Mouse (Mus musculus): Measurements from ENCODE around the gene Lsp1. TPM values are rescaled to one million over a fixed set of nuclear protein-coding genes. Genes with fewer than 3 reads are reported as not detected.
A peak's percentile ranks its signal among the peaks of the same experiment; 100 is the strongest.

The Lsp1 gene
- total and polyA plus RNA-seq, 2 experiments, result 1.4 to 6.0 TPM

DNA sequence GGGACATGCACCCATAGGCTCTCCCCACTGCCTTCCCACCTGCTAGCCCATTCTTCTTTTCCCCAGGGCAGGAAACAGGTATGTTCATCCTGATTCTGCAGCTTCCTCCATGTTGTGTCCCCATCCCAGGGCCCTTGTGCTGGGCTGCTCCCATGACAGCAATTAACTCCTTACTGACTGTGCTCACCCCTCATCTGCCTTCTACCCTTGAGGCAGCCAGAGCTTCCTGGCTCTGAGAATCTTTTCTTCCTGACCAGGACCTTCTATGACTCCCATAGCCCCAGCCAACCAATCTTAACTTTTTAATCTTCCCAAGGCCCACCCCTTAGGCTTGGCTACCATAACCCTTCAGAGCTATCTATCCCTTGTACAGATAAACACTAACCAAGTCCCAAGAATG is 18.7 kb downstream of the Lsp1 start:
- H3K36me3 ChIP-seq (ENCODE audit: control insufficient read depth, insufficient read depth, low read length), result no peaks in the 10 kb centered on the region
- TF ChIP-seq CTCF (IDR thresholded peaks at IDR 0.05; ENCODE audit: low read depth, low read length), result no peak
- TF ChIP-seq POLR2A (IDR thresholded peaks at IDR 0.05; ENCODE audit: extremely low read depth, insufficient read depth, low read length), result no peak
- H3K4me1 ChIP-seq (ENCODE audit: control insufficient read depth, insufficient read depth, low read length), result no peaks in the 10 kb centered on the region; the same call in 1 of the 2 replicates
- no peak for DNase-seq (ENCODE audit: extremely low read depth, low read depth, low spot score)
- no peaks in the 10 kb centered on the region for H3K79me2 ChIP-seq (ENCODE audit: control insufficient read depth, insufficient read depth, low read length)
- no peak overlapping the region for H3K9ac ChIP-seq (ENCODE audit: low read depth, low read length)
- H3K27ac ChIP-seq (replicated peaks; ENCODE audit: insufficient read depth, low read depth, low read length), result no peak overlapping the region
- H3K4me3 ChIP-seq (ENCODE audit: insufficient read depth, low read depth, low read length), result no peak overlapping the region
- H3K27me3 ChIP-seq (ENCODE audit: control insufficient read depth, insufficient read depth, low read length), result no peaks in the 10 kb centered on the region

DNA sequence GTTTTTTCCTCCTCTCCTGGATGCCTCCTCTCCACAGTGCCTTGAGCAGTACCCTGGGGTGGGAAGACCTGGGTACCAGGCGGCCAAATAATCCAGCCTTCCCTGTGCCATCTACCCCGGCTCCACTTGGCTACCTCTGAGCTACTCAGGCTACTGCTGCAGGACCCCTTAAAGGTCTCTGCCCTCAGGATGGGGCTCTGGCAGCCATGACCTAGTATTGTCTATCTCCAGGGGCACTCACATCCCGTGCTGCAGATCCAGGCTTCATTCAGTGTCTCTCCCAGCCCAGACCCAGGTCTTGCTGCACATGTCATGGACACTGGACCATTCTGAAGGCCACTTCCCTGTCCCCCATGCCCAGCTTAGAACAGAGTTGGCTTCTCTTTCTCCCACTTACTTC is 19.3 kb downstream of the Lsp1 start:
- Histone ChIP-seq H3K36me3 (ENCODE audit: control insufficient read depth, insufficient read depth, low read length) (no peaks in the 10 kb centered on the region), H3K27ac (replicated peaks; ENCODE audit: insufficient read depth, low read depth, low read length) (no peak overlapping the region), H3K4me1 (ENCODE audit: control insufficient read depth, insufficient read depth, low read length) (no peaks in the 10 kb centered on the region; the same call in 1 of the 2 replicates), H3K27me3 (ENCODE audit: control insufficient read depth, insufficient read depth, low read length) (no peaks in the 10 kb centered on the region), H3K79me2 (ENCODE audit: control insufficient read depth, insufficient read depth, low read length) (no peaks in the 10 kb centered on the region), H3K4me3 (ENCODE audit: insufficient read depth, low read depth, low read length) (no peak overlapping the region), H3K9ac (ENCODE audit: low read depth, low read length) (no peak overlapping the region)
- no peak for DNase-seq (ENCODE audit: extremely low read depth, low read depth, low spot score)
- 90% methylated on average over 3 of the region's 3 CpGs for WGBS
- TF ChIP-seq CTCF (IDR thresholded peaks at IDR 0.05; ENCODE audit: low read depth, low read length) (no peak), POLR2A (IDR thresholded peaks at IDR 0.05; ENCODE audit: extremely low read depth, insufficient read depth, low read length) (no peak)

GRCm38 (mm10) chr7:142480661-142481060 is 20.1 kb downstream of the Lsp1 start:
- TF ChIP-seq POLR2A (IDR thresholded peaks at IDR 0.05; ENCODE audit: extremely low read depth, insufficient read depth, low read length) (no peak), CTCF (IDR thresholded peaks at IDR 0.05; ENCODE audit: low read depth, low read length) (no peak)
- Histone ChIP-seq H3K9ac (ENCODE audit: low read depth, low read length) (no peak overlapping the region), H3K36me3 (ENCODE audit: control insufficient read depth, insufficient read depth, low read length) (no peaks in the 10 kb centered on the region), H3K79me2 (ENCODE audit: control insufficient read depth, insufficient read depth, low read length) (no peaks in the 10 kb centered on the region), H3K4me3 (ENCODE audit: insufficient read depth, low read depth, low read length) (no peak overlapping the region), H3K4me1 (ENCODE audit: control insufficient read depth, insufficient read depth, low read length) (no peaks in the 10 kb centered on the region; the same call in 1 of the 2 replicates), H3K27ac (replicated peaks; ENCODE audit: insufficient read depth, low read depth, low read length) (no peak overlapping the region), H3K27me3 (ENCODE audit: control insufficient read depth, insufficient read depth, low read length) (no peaks in the 10 kb centered on the region)
- 95% methylated on average over 3 of the region's 3 CpGs for WGBS
- no peak for DNase-seq (ENCODE audit: extremely low read depth, low read depth, low spot score)

GRCm38 (mm10) chr7:142481186-142481567 is 20.6 kb downstream of the Lsp1 start:
- Histone ChIP-seq H3K9ac (ENCODE audit: low read depth, low read length) (no peak overlapping the region), H3K4me1 (ENCODE audit: control insufficient read depth, insufficient read depth, low read length) (no peaks in the 10 kb centered on the region; the same call in 1 of the 2 replicates), H3K27me3 (ENCODE audit: control insufficient read depth, insufficient read depth, low read length) (no peaks in the 10 kb centered on the region), H3K79me2 (ENCODE audit: control insufficient read depth, insufficient read depth, low read length) (no peaks in the 10 kb centered on the region), H3K36me3 (ENCODE audit: control insufficient read depth, insufficient read depth, low read length) (no peaks in the 10 kb centered on the region), H3K27ac (replicated peaks; ENCODE audit: insufficient read depth, low read depth, low read length) (no peak overlapping the region), H3K4me3 (ENCODE audit: insufficient read depth, low read depth, low read length) (no peak overlapping the region)
- peak; percentile 2 for DNase-seq (ENCODE audit: extremely low read depth, low read depth, low spot score)
- WGBS, result 30% methylated on average over 5 of the region's 5 CpGs
- TF ChIP-seq CTCF (IDR thresholded peaks at IDR 0.05; ENCODE audit: low read depth, low read length) (peak; percentile 67), POLR2A (IDR thresholded peaks at IDR 0.05; ENCODE audit: extremely low read depth, insufficient read depth, low read length) (no peak)

DNA sequence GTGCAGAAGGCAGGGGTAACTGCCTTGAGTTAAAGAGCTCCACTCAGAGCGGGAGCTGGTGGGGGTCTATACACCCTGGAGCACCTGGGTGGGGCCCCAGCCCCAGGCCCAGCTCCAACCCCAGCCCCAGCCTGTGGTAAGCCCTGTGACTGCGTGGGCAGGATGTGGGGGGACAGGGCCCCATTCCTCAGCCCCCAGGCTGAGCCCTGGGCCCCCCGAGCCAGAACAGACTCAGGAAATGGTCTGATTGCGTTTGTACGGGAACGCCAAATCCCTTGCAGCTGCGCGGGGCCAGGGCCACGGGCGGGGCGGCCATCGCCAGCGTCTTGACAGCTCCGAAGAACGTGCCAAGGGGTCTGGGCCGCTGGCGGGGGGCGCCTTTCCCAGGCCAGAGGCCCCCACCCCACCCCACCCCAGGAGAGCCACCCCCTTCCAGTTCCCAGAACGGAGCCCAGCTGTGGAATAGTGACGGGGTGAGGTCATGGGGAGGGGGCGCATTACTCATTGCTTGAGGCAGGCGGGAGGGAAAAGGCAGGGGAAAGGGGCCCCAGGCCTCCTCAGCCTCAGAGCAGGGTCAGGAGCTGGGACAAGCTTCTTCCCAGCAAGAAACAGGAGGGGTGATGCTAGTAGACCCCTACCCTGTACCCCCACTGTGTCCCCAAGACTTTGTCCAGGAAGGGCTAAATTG is 21.1 kb downstream of the Lsp1 start:
- H3K36me3 ChIP-seq (ENCODE audit: control insufficient read depth, insufficient read depth, low read length), result no peaks in the 10 kb centered on the region
- no peak overlapping the region for H3K9ac ChIP-seq (ENCODE audit: low read depth, low read length)
- WGBS, result 36% methylated on average over 22 of the region's 22 CpGs
- H3K79me2 ChIP-seq (ENCODE audit: control insufficient read depth, insufficient read depth, low read length), result no peaks in the 10 kb centered on the region
- no peak for TF ChIP-seq POLR2A (IDR thresholded peaks at IDR 0.05; ENCODE audit: extremely low read depth, insufficient read depth, low read length)
- no peak for TF ChIP-seq CTCF (IDR thresholded peaks at IDR 0.05; ENCODE audit: low read depth, low read length)
- no peak for DNase-seq (ENCODE audit: extremely low read depth, low read depth, low spot score)
- no peaks in the 10 kb centered on the region; the same call in 1 of the 2 replicates for H3K4me1 ChIP-seq (ENCODE audit: control insufficient read depth, insufficient read depth, low read length)
- no peak overlapping the region for H3K4me3 ChIP-seq (ENCODE audit: insufficient read depth, low read depth, low read length)
- H3K27ac ChIP-seq (replicated peaks; ENCODE audit: insufficient read depth, low read depth, low read length), result no peak overlapping the region
- no peaks in the 10 kb centered on the region for H3K27me3 ChIP-seq (ENCODE audit: control insufficient read depth, insufficient read depth, low read length)

DNA sequence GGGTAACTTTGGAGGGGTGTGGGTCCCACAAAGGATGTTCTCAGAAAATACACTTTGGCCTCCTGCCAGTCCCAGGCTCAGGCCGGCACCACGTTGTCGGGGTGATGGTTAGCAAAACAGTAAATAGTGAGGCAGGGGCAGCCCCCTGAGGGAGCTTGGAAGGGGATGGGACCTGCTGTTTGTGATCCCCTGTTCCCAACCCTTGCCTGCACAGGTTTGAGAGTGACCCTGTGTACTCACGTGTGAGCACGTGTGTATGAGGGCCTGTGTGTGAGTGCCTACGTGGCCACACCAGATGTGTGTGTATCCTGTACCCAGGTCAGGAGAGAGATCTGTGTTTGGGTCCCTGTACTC is 21.6 kb downstream of the Lsp1 start:
- no peaks in the 10 kb centered on the region for H3K79me2 ChIP-seq (ENCODE audit: control insufficient read depth, insufficient read depth, low read length)
- no peak overlapping the region for H3K4me3 ChIP-seq (ENCODE audit: insufficient read depth, low read depth, low read length)
- no peaks in the 10 kb centered on the region for H3K4me1 ChIP-seq (ENCODE audit: control insufficient read depth, insufficient read depth, low read length)
- no peak overlapping the region for H3K9ac ChIP-seq (ENCODE audit: low read depth, low read length)
- no peak overlapping the region for H3K27ac ChIP-seq (replicated peaks; ENCODE audit: insufficient read depth, low read depth, low read length)
- no peaks in the 10 kb centered on the region for H3K27me3 ChIP-seq (ENCODE audit: control insufficient read depth, insufficient read depth, low read length)
- no peaks in the 10 kb centered on the region for H3K36me3 ChIP-seq (ENCODE audit: control insufficient read depth, insufficient read depth, low read length)
- no peak for DNase-seq (ENCODE audit: extremely low read depth, low read depth, low spot score)
- WGBS, result 66% methylated on average over 6 of the region's 6 CpGs
- TF ChIP-seq CTCF (IDR thresholded peaks at IDR 0.05; ENCODE audit: low read depth, low read length) (no peak), POLR2A (IDR thresholded peaks at IDR 0.05; ENCODE audit: extremely low read depth, insufficient read depth, low read length) (no peak)
